Mouse (Mus musculus) kidney, adult 18-20 months (tissue): ENCODE measurements around the gene Sned1.

Source experiments
- DNase-seq: peaks from one replicate; pipeline ENCODE4 v3.0.0; 2021

Sned1 gene

GRCm38 (mm10) chr1:93334621-93335020 lies 99.0 kb downstream of the Sned1 start:
- no peak for DNase-seq

GRCm38 (mm10) chr1:93342648-93343503 lies 107.2 kb downstream of the Sned1 start, which contains the start of the genes Ppp1r7 and Pask:
TSS of gene Ppp1r7 (plus strand) at chr1:93342854.
TSS of gene Pask (minus strand) at chr1:93343482.
- peak; percentile 91 for DNase-seq

- DNase-seq = peak; percentile 93
Observed at GRCm38 (mm10) chr1:93343504-93344047, 107.9 kb downstream of the Sned1 start.

- no peak for DNase-seq
Observed at GRCm38 (mm10) chr1:93347176-93347575, 111.5 kb downstream of the Sned1 start.

GRCm38 (mm10) chr1:93349701-93350100 lies 114.1 kb downstream of the Sned1 start:
- DNase-seq = no peak
